Mouse (Mus musculus): ENCODE results near the gene Sod1.

The Sod1 gene

GRCm38 (mm10) chr16:90220026-90220891 is at the start of gene Sod1:
TSS of gene Sod1 (plus strand) at chr16:90220754.
- DNase-seq (ENCODE audit: low read depth) = peak; percentile 86

GRCm38 (mm10) chr16:90171416-90171815 is 49.1 kb upstream of the Sod1 start:
- no peak for DNase-seq (ENCODE audit: low read depth)

- DNase-seq (ENCODE audit: low read depth) = no peak
These were observed 44.1 kb upstream of the Sod1 start for GRCm38 (mm10) chr16:90176472-90176871.

- DNase-seq (ENCODE audit: low read depth) = no peak
These were observed 43.1 kb upstream of the Sod1 start for GRCm38 (mm10) chr16:90177425-90177824.

- DNase-seq (ENCODE audit: low read depth) = no peak
These were observed 42.1 kb upstream of the Sod1 start for GRCm38 (mm10) chr16:90178404-90178803.

- DNase-seq (ENCODE audit: low read depth) = no peak
These were observed 40.7 kb upstream of the Sod1 start for GRCm38 (mm10) chr16:90179892-90180291.

- DNase-seq (ENCODE audit: low read depth) = no peak
These were observed 39.6 kb upstream of the Sod1 start for GRCm38 (mm10) chr16:90180975-90181374.

GRCm38 (mm10) chr16:90181673-90182072 is 38.9 kb upstream of the Sod1 start:
- DNase-seq (ENCODE audit: low read depth) = no peak

- DNase-seq (ENCODE audit: low read depth) = no peak
These were observed 36.4 kb upstream of the Sod1 start for GRCm38 (mm10) chr16:90184135-90184534.

GRCm38 (mm10) chr16:90185928-90186588 is 34.5 kb upstream of the Sod1 start:
- DNase-seq (ENCODE audit: low read depth) = peak; percentile 79

- DNase-seq (ENCODE audit: low read depth) = peak; percentile 72
These were observed 33.1 kb upstream of the Sod1 start for GRCm38 (mm10) chr16:90187453-90187852.

- no peak for DNase-seq (ENCODE audit: low read depth)
These were observed 29.3 kb upstream of the Sod1 start for GRCm38 (mm10) chr16:90191289-90191688.

GRCm38 (mm10) chr16:90193719-90194118 is 26.8 kb upstream of the Sod1 start:
- DNase-seq (ENCODE audit: low read depth) = no peak

GRCm38 (mm10) chr16:90196688-90197240 is 23.8 kb upstream of the Sod1 start:
- no peak for DNase-seq (ENCODE audit: low read depth)

- peak; percentile 89 for DNase-seq (ENCODE audit: low read depth)
These were observed 23.1 kb upstream of the Sod1 start for GRCm38 (mm10) chr16:90197337-90197973.

GRCm38 (mm10) chr16:90198626-90199025 is 21.9 kb upstream of the Sod1 start:
- no peak for DNase-seq (ENCODE audit: low read depth)

- DNase-seq (ENCODE audit: low read depth) = no peak
These were observed 21.4 kb upstream of the Sod1 start for GRCm38 (mm10) chr16:90199174-90199573.

GRCm38 (mm10) chr16:90202140-90202539 is 18.4 kb upstream of the Sod1 start:
- DNase-seq (ENCODE audit: low read depth) = no peak

GRCm38 (mm10) chr16:90203226-90203962 is 17.2 kb upstream of the Sod1 start:
- DNase-seq (ENCODE audit: low read depth) = no peak

- DNase-seq (ENCODE audit: low read depth) = no peak
These were observed 15.7 kb upstream of the Sod1 start for GRCm38 (mm10) chr16:90204868-90205267.

- no peak for DNase-seq (ENCODE audit: low read depth)
These were observed 11.6 kb upstream of the Sod1 start for GRCm38 (mm10) chr16:90208996-90209395.

- DNase-seq (ENCODE audit: low read depth) = no peak
These were observed 9.8 kb upstream of the Sod1 start for GRCm38 (mm10) chr16:90210717-90211116.
